Mouse (Mus musculus) Patski (cell line): ENCODE measurements around the gene Gpr55. TPM values are rescaled to one million over a fixed set of nuclear protein-coding genes. Genes with fewer than 3 reads are reported as not detected.

ENCODE experiments used
- ATAC-seq: fragments of 100-300 bp; one replicate; pipeline ENCODE4 v1.8.0; 2021
- CTCF ChIA-PET: fragments of 350-600 bp; sonication (Branson Sonifier 250); formaldehyde crosslinking; loops from one replicate; lab custom pipeline; 2022; ENCODE audit warnings: inconsistent platforms; lab: Charles Lee
- POLR2A ChIA-PET: fragments of 350-600 bp; sonication (Branson Sonifier 250); formaldehyde crosslinking; loops from one replicate; lab custom pipeline; 2022; ENCODE audit warnings: antibody characterized with exemption, inconsistent platforms; lab: Charles Lee
- DNase-seq: peaks from one replicate; pipeline ENCODE4 v3.0.0-alpha.2; 2011; ENCODE audit warnings: low read depth, low spot score
- H3K27me3 ChIP-seq: fragments of 371-371 bp; one replicate; pipeline ENCODE4 v1.5.1; 2021
- CTCF ChIP-seq: fragments of 100-300 bp; IDR thresholded peaks from one replicate; pipeline ENCODE4 v1.5.1; 2021
- in situ Hi-C: fragments of 300-500 bp; cut with MboI; formaldehyde crosslinking; loops from 3 replicates; pipeline ENCODE4 v1.11.1; 2018; ENCODE audit warnings: low pct_unique_long_range_greater_than_20kb, mixed read lengths
- polyA plus RNA-seq: library from polyadenylated mRNA; unstranded; gene quantifications from one replicate; pipeline ENCODE4 v1.2.3, GENCODE M21; 2021

Gene Gpr55
- polyA plus RNA-seq, 1 experiment from 2014 or later: not detected

DNA sequence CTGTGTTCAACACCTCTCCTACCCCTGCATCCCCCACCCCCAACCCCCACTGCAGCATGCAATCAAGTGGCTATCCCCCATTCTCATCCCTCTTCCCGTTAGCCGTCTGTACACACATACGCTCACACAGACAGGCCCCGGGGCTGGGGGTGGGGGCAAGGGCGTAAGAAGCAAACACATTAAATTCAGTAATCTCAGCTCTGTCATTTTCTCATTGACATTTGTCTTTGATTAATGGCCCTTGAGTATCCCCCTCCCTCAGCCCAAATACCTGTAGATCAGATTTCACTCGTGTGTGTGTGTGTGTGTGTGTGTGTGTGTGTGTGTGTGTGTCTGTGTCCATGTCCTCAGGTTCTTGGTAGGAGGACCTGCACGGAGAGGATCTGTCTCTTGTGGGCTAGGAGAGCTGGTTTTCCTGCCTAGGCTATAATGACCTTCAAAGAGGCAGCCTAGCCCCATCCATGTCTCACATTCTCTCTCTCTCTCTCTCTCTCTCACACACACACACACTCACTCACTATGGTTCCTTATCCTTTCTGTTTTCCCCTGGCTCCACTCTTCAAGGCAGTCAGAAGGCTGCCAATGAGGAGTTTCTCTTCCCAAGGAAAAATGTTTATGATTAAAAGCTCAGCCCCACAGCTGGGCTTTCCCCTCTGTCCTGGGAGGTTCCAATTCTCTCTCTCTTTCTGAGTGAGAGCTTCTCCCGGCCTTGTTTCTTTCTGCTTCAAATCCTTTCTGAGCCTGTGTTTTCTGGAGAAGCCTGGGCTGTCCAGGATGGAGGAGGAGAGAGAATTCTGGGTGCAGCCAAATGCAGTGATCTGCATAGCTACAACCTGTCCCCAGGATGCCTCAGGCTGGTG lies 62.7 kb downstream of the Gpr55 start:
- POLR2A ChIA-PET: interaction anchor here (0.6 kb wide), 1 partner anchor 11 kb away, joined by 4 read pairs; no protein-coding TSS in a partner anchor
- H3K27me3 ChIP-seq: no peaks in the 10 kb centered on the region
- ATAC-seq: no peak
- CTCF ChIA-PET: no interaction called here
- TF ChIP-seq CTCF: no peak
- no peak for DNase-seq
- in situ Hi-C loops: no loop called here

DNA sequence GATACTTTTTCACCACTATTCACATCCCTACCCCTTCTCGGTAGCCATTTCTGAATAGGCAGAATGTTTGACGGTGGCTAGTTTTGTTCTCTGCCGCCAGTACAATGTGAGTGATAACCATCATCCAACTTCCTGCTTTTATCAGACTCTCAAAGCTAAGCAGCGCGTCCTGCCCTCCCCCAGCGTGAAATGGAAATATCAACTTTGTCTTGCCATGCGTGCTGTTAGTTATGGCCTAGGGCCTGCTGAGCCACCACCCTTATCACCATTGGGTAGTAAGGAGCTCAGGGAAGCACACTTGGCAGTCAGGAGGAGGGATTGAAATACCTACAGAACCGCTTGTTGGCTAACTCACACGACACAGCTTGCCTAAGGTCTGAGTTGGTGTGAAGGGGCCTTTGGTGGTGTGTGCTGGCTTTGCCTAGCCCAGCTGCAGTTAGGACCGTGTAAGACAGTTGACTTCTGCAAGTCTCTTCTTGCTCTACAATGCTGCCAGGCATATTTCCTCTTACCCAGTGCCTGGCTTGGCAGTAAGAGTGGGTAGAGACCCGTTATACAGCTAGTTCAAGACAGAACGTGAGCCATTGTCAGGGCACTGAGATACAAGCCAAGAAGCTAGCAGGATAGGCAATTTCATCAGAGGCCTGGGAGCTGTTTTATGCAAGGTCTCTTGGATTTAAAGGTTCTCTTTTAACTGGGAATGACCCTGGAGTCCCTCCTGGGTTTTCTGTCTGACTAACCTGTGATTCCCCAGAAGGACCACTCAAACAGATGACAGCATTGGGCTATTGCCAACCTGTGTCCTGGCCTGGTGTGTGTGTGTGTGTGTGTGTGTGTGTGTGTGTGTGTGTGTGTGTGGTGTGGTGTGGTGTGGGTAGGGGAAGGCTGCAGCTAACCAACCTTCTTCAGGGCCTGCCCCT lies 63.8 kb downstream of the Gpr55 start:
- in situ Hi-C loops: no loop called here
- CTCF ChIA-PET: no interaction called here
- POLR2A ChIA-PET: interaction anchor here (0.6 to 0.7 kb wide), 2 partner anchors 9 to 12 kb away, joined by 3 to 4 read pairs; no protein-coding TSS in a partner anchor
- DNase-seq: no peak
- no peaks in the 10 kb centered on the region for H3K27me3 ChIP-seq
- TF ChIP-seq CTCF: no peak
- ATAC-seq: no peak

DNA sequence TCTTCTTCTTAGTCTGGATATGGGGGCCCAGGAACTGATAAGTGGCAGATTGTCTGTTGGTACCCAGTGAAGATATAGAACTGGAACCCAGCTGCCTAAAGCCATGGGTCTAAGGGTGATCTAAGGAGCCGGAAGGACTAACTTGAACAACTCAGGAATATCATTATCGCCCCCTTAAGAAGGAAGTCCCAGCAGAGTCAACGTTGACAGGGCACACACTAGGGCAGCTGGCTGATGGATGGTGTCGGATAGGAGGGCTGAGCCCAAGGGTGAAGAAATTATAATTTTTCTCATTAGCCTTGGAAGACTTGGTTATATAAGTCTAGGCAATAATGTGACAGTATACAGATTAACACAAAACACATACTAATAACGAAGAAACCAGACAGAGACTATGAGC lies 64.7 kb downstream of the Gpr55 start:
- DNase-seq (no peak), ATAC-seq (no peak)
- no peak for TF ChIP-seq CTCF
- in situ Hi-C loops: no loop called here
- ChIA-PET POLR2A (no interaction called here), CTCF (no interaction called here)
- H3K27me3 ChIP-seq: no peaks in the 10 kb centered on the region

DNA sequence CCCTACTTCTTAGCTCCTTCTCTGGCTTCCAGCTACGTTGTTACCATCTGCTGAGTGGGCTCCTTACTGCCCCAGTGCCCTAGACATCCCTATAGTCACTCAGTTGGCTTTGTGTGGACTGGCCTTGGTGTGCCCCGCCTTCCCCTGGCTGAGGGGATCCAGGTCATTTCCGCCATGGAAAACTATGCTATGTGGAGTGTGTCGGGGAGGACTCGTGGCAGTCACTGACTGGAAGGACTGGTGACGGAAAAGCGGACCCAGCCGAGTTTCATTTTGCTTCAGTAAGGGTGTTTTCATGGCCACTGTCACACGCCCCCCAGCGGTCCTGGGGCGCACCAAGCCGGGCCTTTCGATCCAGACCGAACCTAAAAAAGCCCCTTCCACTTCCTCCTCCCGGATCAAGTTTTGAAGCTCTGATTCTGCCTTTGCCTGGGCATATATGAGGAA lies 65.4 kb downstream of the Gpr55 start:
- in situ Hi-C loops: no loop called here
- H3K27me3 ChIP-seq: no peaks in the 10 kb centered on the region
- no peak for TF ChIP-seq CTCF
- DNase-seq (no peak), ATAC-seq (peak; percentile 28)
- POLR2A ChIA-PET: no interaction called here
- CTCF ChIA-PET: no interaction called here

DNA sequence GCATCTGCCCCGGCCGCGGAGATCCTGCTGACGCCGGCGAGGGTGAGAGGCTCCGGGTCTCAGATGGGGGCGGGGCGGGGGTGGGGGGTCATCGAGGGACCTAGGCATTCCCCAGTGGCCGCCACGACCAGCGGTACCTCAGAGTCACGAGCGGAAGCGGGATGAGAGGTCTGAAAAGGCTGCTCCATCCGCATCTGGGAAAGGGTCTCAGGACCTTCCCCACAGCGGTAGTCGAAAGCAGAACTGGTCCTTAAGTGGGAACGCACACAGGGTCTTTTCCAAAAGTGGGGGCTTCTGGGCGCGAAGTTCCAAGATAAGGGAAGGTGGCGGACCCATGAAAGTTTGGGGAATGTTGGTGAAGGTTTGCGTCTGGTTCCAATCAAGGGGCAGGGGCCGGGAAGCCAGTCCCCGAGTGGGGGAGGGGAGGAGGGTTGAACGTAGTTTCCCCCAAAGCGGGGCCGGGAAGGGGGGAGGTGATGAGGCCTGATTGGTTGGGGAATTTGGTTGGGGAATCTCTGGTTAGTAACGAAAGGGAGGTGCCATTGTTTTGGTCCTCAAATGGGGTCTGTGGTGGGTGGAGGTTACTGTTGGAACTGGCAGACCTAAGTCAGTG lies 66.0 kb downstream of the Gpr55 start:
- peak; percentile 11 for ATAC-seq
- TF ChIP-seq CTCF: no peak
- POLR2A ChIA-PET: no interaction called here
- peaks cover 2% of the 10 kb centered on the region for H3K27me3 ChIP-seq
- CTCF ChIA-PET: no interaction called here
- no peak for DNase-seq
- in situ Hi-C loops: no loop called here

GRCm38 (mm10) chr1:85894231-85894747 lies 66.5 kb downstream of the Gpr55 start, which contains the start of gene Itm2c:
Gene Itm2c (plus strand): TSS chr1:85894281.
- in situ Hi-C loops: no loop called here
- DNase-seq: peak; percentile 39
- ChIA-PET CTCF (no interaction called here), POLR2A (no interaction called here)
- no peak for TF ChIP-seq CTCF
- H3K27me3 ChIP-seq: peaks cover 5% of the 10 kb centered on the region
- ATAC-seq: peak; percentile 98

Other genes with a start within 250 kb of the Gpr55 start
- gene A630001G21Rik, start 182.4 kb downstream of the Gpr55 start, polyA plus RNA-seq: 0.36 TPM
- gene Cab39, start 167.6 kb downstream of the Gpr55 start, polyA plus RNA-seq: 74.3 TPM
- 229 TPM for gene Itm2c, start 66.7 kb downstream of the Gpr55 start, polyA plus RNA-seq
- gene 4933407L21Rik, start 32.5 kb downstream of the Gpr55 start, polyA plus RNA-seq: 0.09 TPM
- gene Spata3, start 55.8 kb upstream of the Gpr55 start, polyA plus RNA-seq: not detected
- gene 2810459M11Rik, start 84.9 kb upstream of the Gpr55 start, polyA plus RNA-seq: not detected
- gene Psmd1, start 103.4 kb upstream of the Gpr55 start, polyA plus RNA-seq: 165 TPM
- gene Htr2b, start 151.0 kb upstream of the Gpr55 start, polyA plus RNA-seq: 0.09 TPM
- 18.1 TPM for gene Gm21972, start 172.6 kb upstream of the Gpr55 start, polyA plus RNA-seq
- 34.2 TPM for gene Armc9, start 193.8 kb upstream of the Gpr55 start, polyA plus RNA-seq